Mouse (Mus musculus): Measurements from ENCODE around the gene Iltifb.
"Not testable (repeated sequence)": the region's sequence is repeated elsewhere in the genome, so short reads cannot be mapped to it uniquely, and the experiment has no call there.

- TF ChIP-seq CTCF (IDR thresholded peaks at IDR 0.05; ENCODE audit: borderline replicate concordance, insufficient read depth, low read depth, low read length); POLR2A (IDR thresholded peaks at IDR 0.05; ENCODE audit: borderline replicate concordance, insufficient read depth, low read length): not testable (repeated sequence)
Observed at GRCm38 (mm10) chr10:118278069-118278468, 16.8 kb downstream of the Iltifb start.
